Mouse (Mus musculus) megakaryocyte progenitor cell, adult 5-6 weeks (primary cell): ENCODE results near the gene Ddrgk1. TPM values are rescaled to one million over a fixed set of nuclear protein-coding genes. Genes with fewer than 3 reads are reported as not detected.
"Not testable (repeated sequence)": the region's sequence is repeated elsewhere in the genome, so short reads cannot be mapped to it uniquely, and the experiment has no call there.

ENCODE experiments used
- ATAC-seq: replicated peaks from 2 replicates; pipeline ENCODE4 v1.8.0; 2016; ENCODE audit warnings: mild to moderate bottlenecking, moderate TSS enrichment, inconsistent platforms; ENCODE audit not compliant: poor library complexity
- total RNA-seq, 2 experiments: library from RNA; stranded (forward) in 1 of 2; stranded (reverse) in 1 of 2; fragments of 157-497, 149-512 nt in 1 of 2; fragments of 200-1000 nt in 1 of 2; gene quantifications; 2 replicates each; pipeline versions ENCODE4 v1.2.3 to v1.2.4; 2015 to 2017

Gene Ddrgk1
- total RNA-seq, 2 experiments from 2014 or later: 72.4 to 75.9 TPM

DNA sequence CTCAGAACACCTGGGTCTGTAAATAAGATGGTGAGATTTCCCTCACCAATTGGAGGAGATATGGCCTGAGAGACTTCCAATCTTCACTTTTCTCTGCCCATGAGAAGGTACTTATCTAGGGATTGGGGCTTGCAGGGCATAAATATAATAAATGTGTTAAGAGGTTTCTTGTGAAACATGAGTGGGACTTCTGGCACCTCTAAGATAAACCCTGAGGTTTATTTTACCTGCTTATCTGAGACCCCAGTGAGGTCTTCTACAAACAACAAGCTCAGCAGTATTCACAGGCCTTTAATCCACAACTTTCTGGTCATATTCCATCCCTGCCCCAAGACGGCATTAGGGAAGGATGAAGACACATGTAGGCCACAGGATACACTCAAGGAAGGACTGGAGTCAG, 10.7 kb downstream of the Ddrgk1 start:
- ATAC-seq: peak; percentile 75

DNA sequence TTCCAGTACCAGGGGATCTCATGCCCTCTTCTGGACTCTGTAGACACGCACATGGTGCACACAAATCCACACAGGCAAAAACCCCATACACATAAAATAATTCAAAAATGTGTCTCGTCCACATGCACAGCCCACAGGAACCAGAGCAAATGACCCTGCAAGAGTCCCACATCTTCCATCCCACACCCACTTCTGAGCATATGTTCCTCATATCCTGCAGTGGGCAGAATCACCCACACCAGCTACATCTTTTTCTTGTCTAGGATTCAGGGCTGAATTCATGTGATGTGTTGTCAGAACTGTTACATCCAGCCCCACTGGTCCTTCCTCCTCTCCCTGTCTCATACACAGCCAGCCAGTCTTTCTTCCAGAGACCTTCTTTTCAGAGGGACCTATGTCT, 11.2 kb downstream of the Ddrgk1 start:
- no peak for ATAC-seq

- ATAC-seq: not testable (repeated sequence)
Observed at GRCm38 (mm10) chr2:130649028-130649427, 15.4 kb downstream of the Ddrgk1 start.

DNA sequence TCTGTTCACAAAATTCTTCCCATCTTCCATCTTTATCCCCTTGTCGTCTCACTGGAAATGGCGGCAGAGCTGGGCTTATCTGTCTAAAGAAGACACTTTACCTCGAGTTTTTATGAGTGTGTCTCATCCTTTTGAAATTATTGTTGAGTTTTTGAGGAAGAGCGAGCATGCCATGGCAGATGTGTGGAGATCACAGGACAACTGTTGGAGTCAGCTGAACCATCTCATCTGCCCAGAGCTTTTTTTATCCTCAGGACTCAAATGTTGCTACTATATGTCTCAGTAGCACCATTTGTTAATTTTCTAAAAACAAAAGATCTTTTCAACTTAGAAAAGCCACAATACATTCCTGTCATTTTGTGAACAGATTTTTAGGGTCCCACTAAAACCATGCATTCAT, 19.3 kb downstream of the Ddrgk1 start:
- ATAC-seq: no peak

GRCm38 (mm10) chr2:130642684-130643369, 21.6 kb downstream of the Ddrgk1 start, which contains the start of gene Lzts3:
Lzts3 (minus strand) TSS chr2:130642803.
- peak; percentile 93 for ATAC-seq

- ATAC-seq: no peak; the same call in 1 of the 2 replicates
Observed at GRCm38 (mm10) chr2:130642197-130642660, 22.2 kb downstream of the Ddrgk1 start.

DNA sequence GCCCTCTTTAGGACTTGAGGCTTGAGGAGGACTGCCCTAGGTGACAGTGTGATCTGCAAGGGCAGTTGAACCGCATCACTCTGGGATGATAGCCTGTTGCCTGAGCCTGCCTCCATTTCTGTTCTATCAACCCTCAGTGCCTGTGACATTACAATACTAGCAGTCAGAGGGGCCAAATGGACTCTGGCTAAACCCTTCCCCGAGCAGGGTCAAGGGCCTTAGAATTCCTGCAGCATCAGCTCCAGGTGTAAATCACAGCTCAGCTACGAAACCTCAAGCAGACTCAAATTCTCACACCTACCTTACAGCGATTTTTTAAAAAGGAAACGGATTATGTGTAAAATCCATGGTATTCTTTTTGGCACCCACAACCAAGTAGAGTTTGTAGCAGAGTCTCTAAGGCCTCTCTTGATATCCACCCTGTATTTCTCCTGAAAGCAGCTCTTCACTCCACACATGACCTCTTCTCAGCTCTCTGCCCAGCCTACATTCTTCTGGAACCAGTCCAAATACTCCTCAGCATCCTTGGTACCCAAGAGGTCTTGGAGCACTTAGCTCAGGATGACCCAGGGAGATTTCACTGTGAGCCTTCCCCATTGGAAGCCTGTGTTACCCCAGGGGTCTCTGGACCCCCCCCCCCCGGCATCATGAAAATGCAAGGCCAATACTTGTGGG, 23.0 kb downstream of the Ddrgk1 start:
- no peak for ATAC-seq

GRCm38 (mm10) chr2:130639276-130639675, 25.2 kb downstream of the Ddrgk1 start:
- no peak for ATAC-seq

GRCm38 (mm10) chr2:130638101-130638611, 26.3 kb downstream of the Ddrgk1 start:
- no peak for ATAC-seq

GRCm38 (mm10) chr2:130635847-130636246, 28.6 kb downstream of the Ddrgk1 start:
- peak; percentile 79 for ATAC-seq

DNA sequence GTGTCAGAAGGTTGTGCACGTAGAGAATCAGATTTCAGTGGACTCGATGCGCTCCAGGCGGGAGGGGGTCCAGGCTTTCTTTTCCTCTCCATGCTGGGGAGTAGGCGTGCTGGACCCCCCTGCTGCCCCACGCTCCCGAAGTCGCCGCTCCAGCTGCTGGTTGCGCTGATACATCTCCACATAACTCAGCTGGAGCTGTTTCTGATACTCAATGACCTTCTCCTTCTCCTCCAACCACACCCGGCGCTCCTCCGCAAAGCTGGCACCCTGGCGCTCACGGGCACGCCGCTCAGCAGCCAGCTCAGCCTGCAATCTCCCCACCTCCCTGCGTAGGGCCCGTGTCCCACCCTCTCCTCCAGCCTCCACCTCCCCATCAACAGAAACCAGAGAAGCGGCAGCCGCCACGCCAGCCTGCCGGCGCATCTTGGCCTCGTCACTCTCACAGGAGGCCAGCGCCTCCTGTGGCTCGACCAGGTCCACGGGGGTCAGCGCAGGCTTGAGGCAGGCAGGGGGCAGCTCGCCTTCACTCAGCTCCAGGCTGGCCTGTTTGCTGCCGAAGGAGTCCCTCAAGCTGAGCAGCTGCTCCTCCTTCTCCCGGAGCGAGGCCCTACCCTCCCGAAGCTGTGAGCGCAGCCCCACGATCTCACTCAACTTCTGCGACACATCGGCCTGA, 29.6 kb downstream of the Ddrgk1 start:
- ATAC-seq: peak; percentile 15

DNA sequence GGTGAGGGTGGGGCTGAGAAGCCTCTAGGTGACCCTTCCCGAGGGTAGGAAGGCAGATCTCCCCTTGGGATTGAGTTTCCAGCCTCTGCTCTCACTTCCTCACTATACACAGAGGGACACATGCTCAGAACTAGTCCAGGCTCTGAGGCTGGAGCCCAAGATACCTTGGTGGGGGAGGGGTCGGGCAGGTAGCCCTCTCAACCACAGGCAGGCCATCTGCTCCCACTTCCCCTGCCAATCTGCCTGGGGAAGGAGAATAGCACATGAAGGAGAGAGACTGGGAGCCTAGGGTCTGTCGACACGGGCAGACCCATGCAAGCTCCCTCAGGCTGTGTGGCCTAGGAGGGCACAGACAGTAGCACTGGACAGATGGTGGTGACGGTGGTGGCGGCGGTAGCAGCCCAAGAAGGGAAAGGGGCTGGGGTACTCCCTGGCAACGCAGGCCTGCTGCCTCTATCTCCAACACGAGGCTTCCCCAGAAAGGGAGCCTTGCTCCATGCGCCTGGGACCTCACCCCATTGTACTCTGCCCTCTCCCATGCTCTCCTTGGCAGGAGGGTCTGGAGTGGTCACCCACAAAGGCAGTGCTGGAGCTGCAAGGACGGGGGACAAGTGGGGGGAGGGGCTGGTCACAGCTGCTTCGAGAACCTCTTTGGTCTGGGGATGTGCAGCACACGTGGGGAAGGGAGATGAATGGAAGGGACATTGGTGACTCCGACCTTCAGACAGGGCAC, 30.3 kb downstream of the Ddrgk1 start:
- ATAC-seq: no peak

GRCm38 (mm10) chr2:130632887-130633675, 31.4 kb downstream of the Ddrgk1 start:
- ATAC-seq: no peak

GRCm38 (mm10) chr2:130632416-130632815, 32.0 kb downstream of the Ddrgk1 start:
- ATAC-seq: no peak

GRCm38 (mm10) chr2:130629839-130630203, 34.6 kb downstream of the Ddrgk1 start, which contains the start of the genes Fastkd5 and Ubox5:
Fastkd5 (minus strand) TSS chr2:130630027.
Ubox5 (minus strand) TSS chr2:130630038.
- ATAC-seq: peak; percentile 83

- ATAC-seq: peak; percentile 50
Observed at GRCm38 (mm10) chr2:130629080-130629838, 35.2 kb downstream of the Ddrgk1 start.

- ATAC-seq: no peak
Observed at GRCm38 (mm10) chr2:130628424-130628823, 36.0 kb downstream of the Ddrgk1 start.

- no peak for ATAC-seq
Observed at GRCm38 (mm10) chr2:130618972-130619371, 45.5 kb downstream of the Ddrgk1 start.

DNA sequence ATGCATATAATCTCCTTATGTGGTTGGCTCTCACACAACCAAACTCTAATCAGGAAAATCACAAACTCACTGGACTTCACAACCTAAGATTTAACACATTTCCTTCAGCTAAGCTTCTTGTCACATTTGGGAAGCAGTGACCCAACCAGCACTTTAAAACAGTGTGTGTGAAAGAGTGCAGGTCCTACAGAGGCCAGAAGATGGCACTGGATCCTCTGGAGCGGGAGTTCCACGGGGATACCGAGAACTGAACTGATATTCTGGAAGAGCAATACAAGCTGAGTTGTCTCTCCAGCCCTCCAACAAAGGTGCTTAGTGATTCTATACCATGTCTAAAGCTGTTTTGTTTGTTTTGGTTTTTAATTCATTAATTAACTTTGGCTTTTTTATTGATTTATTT, 51.4 kb downstream of the Ddrgk1 start:
- ATAC-seq: peak; percentile 58
